Mouse (Mus musculus) gonadal fat pad, adult 2 months (tissue): ENCODE measurements around the gene Zbtb14. TPM values are rescaled to one million over a fixed set of nuclear protein-coding genes. Genes with fewer than 3 reads are reported as not detected.

Experiments used
- polyA plus RNA-seq: library from polyadenylated mRNA; depleted of rRNA; stranded (reverse); fragments of >200 nt; gene quantifications from 2 replicates; pipeline ENCODE4 v1.2.3, GENCODE M21; 2012; rRNA removed

The Zbtb14 gene
- polyA plus RNA-seq, 1 experiment = 8.2 TPM

Other genes starting within 250 kb of the Zbtb14 start
- 0.07 TPM in 1 of 2 replicates, not detected in the other for gene Akain1, start 56.3 kb downstream of the Zbtb14 start, polyA plus RNA-seq